Mouse (Mus musculus) lung, postnatal 36 days (tissue): ENCODE results near the gene Panx1.
A peak's percentile ranks its signal among the peaks of the same experiment; 100 is the strongest.

Experiments used
- DNase-seq: peaks from one replicate; pipeline ENCODE4 v3.0.0; 2022; ENCODE audit warnings: mixed read lengths

Gene Panx1

DNA sequence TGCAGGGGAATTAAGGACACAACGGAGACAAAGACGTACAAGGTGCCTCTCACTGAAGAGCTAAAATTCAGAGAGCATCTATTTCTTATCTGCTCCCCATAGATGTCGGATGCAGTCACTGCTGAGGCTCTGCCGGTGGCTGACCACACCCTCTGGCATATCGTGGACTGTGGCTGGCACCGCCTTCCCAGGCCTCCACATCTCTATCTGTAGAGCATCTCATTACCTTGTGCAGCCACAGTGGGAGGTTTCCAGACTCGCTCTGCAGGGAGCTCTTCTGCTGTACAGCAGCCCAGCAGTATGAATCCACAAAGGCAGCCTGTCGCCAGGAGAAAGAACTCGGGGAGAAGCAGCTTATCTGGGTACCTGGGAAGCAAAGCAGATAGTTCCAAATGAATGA is 24.1 kb downstream of the Panx1 start:
- no peak for DNase-seq

DNA sequence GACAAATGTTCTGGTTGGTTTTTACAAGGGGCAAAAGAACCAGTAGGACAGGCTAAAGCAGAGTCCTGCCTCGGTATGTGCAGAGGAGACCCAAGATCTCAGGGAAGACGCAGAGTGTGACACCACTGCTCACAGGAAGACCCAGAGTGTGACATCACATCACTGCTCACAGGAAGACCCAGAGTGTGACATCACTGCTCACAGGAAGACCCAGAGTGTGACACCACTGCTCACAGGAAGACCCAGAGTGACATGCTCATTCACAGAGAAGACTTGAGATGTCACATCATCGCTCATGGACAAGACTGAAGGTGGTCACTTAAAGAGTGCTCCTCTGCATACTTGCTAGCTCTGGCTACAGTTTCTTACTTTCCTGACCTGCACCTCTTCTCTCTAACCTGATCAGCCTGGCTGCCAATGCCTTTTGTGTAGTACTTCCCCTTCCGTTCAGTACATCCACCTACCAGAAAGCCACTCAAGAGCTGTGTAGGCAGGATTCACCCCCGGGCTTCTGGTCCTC is 24.7 kb downstream of the Panx1 start:
- no peak for DNase-seq

DNA sequence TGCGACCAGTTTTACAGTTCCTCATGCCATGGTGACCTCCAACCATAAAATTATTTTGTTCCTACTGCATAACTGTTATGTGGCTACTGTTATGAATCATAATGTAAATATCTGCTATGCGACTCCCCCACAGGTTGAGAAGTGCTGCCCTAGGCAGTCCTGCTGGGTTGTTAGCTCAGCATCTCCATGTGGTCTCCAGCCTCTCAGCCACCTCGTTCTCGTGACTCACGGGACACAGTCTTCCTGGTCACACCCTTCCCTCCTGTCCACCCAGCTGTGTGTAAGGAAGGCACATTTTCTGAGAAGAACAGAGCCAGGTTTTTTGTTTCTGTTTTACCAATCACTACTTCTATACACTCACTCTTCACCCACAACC is 26.5 kb downstream of the Panx1 start:
- no peak for DNase-seq

DNA sequence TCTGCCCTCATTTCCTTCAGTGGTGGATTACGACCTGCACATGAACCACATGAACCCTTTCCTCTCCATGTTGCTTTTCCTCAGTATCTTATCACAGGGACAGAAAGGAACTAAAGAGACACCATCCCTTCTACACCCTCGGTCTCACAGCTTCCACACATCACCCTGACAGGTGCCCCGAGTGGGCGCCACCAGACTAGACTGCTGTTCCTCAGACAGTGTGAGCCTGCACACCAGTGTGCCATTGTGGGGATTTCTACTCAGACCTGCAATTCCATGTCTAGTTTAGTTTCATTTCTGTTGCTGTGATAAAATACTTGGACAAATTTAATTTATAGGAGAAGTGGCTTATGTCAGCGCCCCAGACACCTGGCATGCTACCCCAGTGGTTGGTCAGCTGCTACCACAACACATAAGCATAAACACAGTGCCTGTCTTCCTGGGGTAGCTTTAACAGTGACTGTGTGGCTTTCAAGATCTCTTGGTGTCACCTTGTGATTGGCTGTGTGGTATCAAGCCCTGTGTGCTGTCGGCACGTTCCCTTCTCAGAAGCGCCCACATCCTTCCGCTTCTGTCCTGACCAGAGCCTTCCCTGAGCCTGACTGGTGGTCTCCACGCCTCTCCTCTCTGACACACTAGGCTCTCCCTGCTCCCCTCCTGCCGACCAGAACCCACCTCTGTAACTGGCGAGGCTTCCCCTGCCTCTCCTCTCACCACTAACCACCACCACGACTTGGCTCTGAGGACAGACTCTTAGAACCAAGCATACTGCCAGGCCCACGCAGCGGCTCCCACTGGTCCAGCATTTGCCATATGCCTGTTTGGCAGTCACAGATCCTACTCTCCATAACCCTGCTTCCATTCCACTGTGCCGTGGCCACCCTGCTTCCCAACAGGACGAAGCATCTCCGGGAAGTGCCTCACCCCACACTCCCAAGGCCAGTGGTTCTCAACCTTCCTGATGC is 27.2 kb downstream of the Panx1 start:
- DNase-seq: peak; percentile 28

DNA sequence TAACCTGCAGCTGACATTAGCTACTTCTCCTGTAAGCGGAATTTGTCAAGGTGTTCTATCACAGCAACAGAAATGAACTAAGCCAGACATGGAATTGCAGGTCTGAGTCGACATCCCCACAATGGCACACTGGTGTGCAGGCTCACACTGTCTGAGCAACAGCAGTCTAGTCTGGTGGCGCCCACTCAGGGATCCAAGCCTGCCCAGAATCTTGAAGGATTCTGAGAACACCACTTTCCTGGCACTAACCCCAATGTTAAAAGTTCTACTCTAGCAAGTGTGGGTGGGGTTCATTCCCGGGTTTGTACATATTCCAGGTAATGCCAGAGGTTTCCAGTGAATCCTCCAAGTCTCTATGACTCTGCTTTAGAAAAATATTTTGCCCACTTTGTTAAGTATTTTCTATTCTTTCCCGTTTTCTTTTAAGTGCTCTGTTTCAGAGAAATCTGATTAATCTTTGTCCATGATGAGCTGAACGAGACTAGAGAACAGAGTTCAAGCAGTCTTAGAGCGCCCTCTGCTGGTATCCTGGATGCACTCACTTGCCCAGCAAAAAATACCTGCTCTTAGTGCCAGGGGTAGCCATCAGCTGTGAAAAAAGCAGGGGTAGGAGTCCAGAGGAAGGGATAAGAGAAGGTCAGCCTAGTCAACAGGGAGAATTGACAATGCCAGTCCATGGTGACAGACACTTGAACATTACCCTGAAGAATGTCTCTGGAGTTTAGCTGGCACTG is 29.9 kb downstream of the Panx1 start:
- peak; percentile 85 for DNase-seq

DNA sequence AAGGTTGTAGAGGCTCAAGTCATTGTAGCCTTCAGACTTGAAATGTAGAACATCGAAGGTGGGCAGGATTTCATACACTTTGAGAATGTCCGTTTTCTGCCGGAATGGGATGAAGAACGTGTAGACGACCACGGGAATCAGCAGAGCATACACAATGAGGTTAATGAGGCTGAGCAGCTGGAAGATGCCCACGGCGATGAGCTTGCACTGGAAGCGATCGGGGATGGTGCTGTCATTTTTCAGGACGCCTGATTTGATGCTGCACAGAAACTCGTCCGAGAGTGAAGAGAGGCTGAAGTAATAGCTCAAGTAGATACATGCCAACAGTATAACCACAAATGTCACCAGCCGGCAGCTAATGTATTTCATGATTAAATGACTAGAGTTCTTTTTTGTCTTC is 37.7 kb downstream of the Panx1 start:
- DNase-seq: no peak

DNA sequence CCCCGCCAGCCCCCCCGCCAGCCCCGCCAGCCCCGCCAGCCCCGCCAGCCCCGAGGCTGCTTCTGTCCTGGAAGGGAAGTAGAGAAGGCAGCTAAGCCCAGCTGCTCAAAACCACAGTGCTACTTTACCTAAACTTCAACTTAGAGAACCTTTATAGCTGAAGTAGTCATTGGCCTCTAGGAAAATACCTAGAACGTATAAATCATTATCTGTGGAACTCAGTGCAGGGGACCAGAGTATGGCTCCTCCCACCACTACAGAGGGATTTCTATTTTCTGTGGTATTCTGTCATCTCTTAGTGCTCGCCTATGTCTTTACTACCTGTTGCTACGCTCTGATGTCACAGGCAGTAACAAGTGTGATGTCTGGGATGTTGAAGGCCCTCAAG is 41.0 kb downstream of the Panx1 start:
- DNase-seq: no peak

DNA sequence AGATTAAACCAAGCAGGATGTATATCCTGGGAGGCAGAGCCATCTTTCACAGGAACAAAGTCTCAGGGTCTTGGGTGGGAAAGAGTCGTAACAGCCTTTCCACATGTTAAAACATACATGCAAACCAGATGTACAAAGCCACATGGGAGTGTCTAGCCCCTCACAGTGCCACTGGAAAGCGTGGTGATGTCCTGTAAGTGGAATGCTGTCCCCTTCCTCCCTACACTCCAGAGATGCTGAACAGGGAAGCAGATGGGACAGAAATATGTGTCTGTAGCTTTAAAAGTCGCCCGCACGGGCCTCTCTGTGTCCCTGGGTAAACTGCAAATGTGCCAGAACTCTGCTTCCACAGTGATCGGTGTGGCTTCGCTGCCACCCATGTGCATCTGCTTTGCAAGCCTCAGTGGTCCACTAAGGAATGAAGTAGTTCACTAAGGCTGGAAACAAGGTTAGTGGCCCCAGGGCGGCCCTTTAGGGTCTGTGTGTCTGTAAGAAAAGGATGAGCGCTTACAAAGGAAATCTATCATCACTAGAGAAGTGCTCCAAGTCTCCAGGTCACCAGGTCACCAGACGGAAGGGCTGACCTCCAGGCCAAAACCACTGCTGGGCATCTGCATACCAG is 41.5 kb downstream of the Panx1 start:
- DNase-seq: no peak

DNA sequence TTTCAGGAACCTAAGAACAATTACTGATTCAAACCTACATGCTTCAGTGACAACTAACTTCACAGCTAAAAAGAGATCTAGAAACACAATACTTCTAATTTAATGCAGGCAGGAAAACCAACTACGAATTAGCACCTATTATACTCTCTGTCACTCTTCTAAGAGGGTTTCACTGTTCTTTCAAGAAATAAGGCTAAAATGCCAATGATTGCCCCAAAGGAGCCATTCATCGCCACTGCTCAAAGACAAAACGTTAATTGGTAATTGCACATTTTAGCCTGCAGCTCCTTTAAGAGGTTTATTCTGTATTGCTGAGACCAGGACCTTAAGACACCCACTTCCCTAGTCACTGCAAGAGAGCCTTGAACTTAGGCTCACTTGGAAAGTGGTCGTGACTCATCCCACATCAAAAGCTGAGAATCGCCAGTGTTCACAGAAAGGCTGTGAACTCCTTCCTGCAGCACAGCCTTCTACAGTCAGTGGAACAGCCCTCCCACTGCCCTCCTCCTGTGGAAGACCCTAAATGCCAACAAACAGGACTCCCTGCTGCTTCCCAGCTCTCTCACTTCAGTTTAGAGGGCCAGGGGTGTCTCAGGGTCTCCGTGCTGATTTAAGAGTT is 42.2 kb downstream of the Panx1 start:
- DNase-seq: no peak

DNA sequence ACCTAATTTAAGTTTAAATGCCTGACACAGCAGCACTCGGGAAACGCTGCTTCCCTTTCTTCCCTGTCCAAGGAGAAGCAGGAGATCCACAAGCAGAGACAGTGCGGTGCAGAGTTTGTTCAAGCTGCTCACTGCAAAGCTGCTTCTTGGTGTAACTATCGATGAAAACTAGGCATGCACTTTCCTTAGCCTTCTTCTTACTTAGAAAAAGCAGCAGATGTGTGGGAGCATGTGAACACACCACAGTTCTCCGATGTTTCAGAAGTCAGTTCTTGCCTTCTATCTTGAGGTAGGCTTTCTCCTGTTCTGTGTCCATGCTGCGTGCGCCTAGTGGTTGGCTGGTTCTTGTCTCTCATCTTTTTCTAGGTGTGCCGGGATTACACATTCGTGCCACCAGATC is 46.5 kb downstream of the Panx1 start:
- DNase-seq: no peak

DNA sequence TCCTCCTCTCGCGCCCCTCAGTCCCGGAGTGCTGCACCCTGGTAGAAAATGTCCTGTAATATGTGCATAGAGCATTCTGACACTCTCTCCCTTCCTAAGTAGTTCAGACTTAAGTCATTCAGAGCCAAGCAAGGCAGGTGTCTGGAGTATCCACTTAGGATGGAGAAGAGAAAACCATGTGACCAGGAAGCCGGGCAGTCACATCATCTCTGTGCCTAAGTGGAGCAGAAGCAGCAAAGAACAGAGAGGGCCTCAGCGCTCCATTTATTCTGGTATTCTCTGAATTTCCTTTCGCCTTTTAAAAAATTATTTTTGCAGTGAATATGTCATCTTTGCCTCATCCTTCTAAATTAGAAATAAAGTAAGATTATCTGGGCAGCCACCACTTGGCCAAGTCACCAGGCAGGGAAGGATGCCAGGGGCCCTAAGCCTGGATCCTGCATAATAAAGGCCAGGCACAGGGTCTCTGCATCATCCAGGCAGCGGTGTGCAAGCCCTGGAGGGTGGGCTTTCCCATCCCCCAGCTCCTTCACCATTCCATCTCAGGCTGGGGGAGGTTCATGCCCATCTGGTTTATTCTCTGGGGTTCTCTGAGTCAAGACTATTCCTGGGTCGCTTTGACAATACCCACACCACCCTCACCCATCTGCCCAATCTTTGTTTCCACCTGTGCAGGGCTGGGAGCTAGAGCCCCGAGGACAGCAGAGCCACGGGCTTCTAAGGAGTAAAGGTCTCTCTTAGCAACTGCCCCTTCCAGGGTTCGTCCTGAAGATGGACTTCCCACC is 47.8 kb downstream of the Panx1 start:
- no peak for DNase-seq

DNA sequence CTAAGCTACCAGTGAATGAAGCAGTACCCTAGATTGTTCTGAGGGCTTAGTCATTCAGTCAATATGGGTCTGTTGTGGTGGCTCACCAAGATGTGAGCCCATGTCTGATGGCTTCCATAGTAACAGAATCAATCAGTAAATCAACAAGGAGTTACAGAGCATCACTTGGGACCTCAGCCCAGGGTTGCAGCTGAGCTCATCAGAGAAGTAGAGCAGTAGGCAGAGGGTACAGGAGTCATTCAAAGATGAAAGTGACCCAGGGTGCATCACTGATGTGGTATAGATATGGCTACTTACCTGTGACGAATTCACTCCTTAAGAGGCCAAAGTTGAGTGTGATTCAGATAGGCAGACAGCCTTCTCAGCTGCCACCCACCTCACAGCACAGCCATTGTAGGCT is 49.8 kb downstream of the Panx1 start:
- no peak for DNase-seq

DNA sequence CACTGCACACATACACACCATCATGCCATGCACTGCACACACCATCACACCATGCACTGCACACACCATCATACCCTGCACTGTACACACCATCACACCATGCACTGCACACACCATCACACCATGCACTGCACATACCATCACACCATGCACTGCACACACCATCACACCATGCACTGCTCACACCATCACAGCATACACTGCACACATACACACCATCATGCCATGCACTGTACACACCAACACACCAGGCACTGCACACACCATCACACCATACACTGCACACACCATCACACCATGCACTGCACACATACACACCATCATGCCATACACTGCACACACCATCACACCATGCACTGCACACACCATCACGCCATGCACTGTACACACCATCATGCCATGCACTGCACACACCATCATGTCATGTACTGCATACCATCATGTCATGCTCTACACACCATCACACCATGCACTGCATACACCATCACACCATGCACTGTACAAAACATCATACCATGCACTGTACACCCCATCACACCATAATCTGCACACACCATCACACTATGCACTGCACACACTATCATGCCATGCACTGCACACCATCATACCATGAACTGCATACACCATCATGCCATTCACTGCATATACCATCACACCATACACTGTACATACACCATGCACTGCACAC is 56.5 kb downstream of the Panx1 start:
- DNase-seq: no peak

DNA sequence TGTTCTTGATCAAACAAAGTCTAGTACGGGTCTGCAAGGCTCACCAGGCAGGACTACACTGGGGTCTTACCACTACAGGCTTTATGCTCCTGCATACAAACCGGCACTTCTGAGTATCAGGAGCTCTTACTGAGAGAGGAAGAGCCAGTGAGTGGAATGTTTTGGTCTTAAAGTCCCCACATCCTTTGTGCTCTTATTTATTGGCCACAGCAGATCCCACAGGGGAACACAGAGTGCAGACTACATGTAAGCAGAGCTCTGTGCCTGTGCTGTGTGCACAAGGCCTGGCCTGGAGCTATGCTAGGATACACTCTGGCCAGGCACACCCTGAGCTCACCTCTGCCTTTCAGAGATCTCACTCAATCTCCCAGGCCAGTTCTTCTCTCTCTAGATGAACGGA is 62.1 kb downstream of the Panx1 start:
- no peak for DNase-seq

DNA sequence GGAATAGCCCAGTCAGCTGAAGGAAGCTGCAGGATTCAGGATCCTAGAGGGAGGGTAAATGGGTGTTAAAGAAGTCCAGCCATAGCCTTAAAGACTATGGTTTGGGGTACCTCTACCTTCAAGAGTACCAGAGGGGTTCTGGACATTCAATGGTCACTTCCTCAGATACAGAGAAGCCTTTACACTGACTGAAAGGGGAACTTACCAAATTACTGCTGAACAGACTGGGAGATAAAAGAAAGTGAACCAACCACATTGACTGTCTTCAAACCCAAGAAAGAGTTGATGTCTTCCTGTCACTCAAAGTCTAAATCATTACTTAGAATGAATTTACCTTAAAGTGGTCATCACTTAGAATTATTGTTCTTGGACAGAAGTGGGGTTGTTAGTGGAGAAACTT is 62.6 kb downstream of the Panx1 start:
- DNase-seq: no peak

DNA sequence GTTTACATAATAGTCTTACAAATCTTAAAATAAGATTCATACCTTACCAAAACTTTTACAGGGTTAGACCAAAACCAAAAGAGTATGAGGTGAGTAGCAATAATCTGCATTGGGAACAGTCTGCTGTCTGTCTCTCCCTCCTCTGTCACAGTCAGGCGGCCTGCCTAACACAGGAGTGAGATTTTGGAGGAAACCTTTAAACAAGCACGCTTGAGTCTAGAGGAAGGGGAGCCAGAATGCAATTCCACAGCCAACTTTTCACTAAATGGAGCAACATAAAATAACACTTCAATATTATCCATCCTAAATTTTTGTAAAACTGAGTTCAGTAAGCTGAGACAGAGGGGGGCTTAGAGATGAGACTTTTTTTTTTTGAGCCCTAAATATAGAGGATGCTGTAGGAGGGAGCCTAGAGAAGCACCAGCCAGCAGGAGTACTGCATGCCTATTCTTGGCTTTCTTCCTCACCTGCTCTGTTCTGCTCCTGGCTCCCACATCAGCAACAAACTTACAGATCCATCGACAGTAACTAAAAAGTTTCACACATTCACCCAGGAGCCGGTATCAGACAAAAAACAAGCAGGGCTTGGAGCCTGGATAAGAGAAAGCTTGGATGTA is 63.6 kb downstream of the Panx1 start:
- DNase-seq: no peak

DNA sequence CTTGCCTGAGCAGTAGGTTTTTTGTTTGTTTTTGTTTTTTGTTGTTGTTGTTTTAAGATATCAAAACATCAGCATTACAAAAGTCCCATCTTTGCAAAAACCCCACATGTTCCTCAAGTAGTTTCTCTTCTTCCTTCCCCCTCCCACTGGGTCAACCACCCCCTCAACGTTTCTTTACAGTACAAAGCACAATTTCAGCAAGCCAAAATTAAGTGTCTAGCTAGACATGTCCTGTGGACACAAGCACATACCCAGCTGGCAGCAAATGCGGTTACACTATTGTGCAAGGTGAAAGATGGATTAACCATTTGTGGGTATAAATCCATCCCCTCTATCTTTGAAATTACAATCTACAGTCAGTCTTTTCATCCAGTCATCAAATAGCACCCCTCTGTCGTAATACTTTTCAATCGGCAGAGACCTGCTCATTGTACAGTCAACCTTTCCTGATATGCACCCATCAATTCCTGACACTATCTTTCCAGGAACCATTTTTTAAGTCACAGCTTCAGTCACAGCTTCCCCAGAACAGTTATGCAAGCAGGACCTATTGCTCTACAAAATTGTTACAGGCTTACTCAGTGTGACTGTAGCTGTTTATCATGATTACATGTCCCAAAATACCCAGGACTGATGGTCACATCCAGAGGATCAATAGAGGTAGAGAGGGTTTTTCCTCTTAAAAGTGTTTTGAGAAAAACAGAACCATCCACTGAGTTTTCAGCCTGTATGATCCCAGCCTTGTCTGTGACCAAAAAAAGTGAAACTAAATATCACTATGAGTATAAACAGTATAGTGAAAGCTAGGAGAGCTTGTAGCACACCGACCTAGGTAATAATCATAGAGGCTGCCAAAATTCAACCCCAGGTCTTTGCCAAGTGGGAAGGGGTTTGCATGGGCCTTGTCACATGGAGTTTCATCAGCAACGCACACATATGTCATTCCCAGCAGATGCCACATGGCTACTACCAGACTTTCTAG is 70.7 kb downstream of the Panx1 start:
- no peak for DNase-seq

DNA sequence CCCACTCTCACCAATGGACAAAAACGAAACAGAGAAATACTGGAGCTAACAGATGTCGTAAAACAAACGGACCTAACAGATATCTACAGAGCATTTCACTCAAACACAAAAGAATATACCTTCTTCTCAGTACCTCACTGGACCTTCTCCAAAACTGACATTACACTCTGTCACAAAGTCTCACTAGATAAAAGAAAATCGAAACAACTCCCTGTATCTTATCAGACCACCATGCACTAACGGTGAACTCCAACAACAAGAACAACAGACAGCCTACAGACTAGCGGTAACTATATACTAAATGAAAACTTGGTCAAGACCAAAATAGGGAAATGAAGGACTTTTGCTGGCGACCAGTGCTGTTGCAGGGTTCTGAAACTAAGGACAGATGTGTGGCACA is 71.5 kb downstream of the Panx1 start:
- DNase-seq: no peak

DNA sequence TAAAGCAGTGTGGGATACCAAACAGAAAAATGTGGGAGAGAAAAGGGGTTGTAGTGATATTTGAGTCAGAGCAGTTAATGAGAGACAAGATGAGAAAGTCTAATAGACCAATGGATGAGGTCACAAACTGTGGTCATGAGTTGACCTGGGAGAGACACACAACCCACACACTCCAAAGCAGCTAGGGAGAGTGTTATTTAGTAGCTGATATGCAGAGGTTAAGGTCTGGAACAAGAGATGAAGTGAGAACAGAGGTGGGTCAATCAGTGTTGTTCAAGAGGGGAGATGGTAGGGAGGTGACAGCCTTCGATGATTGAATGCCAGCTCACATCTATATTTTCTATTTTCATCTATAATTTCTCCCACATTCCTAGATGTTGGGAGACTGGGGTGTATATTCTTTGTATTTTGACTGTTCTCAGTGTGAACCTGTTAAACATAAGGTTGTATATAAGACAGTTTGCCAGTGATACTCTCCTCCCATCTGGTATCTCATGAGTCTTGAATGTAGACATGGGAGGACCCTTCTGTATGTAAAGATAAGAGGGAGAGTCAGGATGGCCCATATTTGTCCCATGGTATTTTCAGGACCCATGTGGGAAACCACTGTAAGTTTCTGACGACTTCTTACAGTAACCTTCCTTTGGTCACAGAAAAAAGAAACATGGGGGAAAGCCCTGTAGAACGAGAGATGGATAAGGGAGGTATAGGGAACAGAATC is 74.3 kb downstream of the Panx1 start:
- no peak for DNase-seq
